Mouse (Mus musculus) CH12.LX (cell line): ENCODE results near the gene Atp8b5.

Experiments
- CHD2 ChIP-seq: IDR thresholded peaks from 2 replicates; pipeline ENCODE4 v1.6.1; 2011; ENCODE audit warnings: low read length, improper control_type of control experiment
- CTCF ChIP-seq, 2 experiments: IDR thresholded peaks in 1 of 2; conservative IDR thresholded peaks in 1 of 2; 2 replicates each; pipeline ENCODE4 v1.5.1; 2011 to 2012; ENCODE audit warnings: low read depth in 2 of 2, low read length in 2 of 2, improper control_type of control experiment in 1 of 2, inconsistent platforms in 1 of 2, mild to moderate bottlenecking in 1 of 2, moderate library complexity in 1 of 2
- EP300 ChIP-seq: IDR thresholded peaks from 2 replicates; pipeline ENCODE4 v1.6.1; 2011; ENCODE audit warnings: low read length, improper control_type of control experiment
- ETS1 ChIP-seq: conservative IDR thresholded peaks from 2 replicates; pipeline ENCODE4 v1.6.1; 2012; ENCODE audit warnings: low read depth, mild to moderate bottlenecking, inconsistent platforms, low read length, improper control_type of control experiment, moderate library complexity
- MAX ChIP-seq: IDR thresholded peaks from 2 replicates; pipeline ENCODE4 v1.6.1; 2011; ENCODE audit warnings: low read length, improper control_type of control experiment
- PAX5 ChIP-seq: IDR thresholded peaks from 2 replicates; pipeline ENCODE4 v1.6.1; 2012; ENCODE audit warnings: low read length, inconsistent platforms, mixed read lengths
- POLR2AphosphoS2 ChIP-seq: IDR thresholded peaks from 2 replicates; pipeline ENCODE4 v1.6.1; 2011; ENCODE audit warnings: low read depth, low read length, improper control_type of control experiment
- TCF12 ChIP-seq: IDR thresholded peaks from 2 replicates; pipeline ENCODE4 v1.6.1; 2014; ENCODE audit warnings: low read depth, mild to moderate bottlenecking, inconsistent platforms, low read length, improper control_type of control experiment
- UBTF ChIP-seq: IDR thresholded peaks from 2 replicates; pipeline ENCODE4 v1.6.1; 2012; ENCODE audit warnings: low read depth, mild to moderate bottlenecking, inconsistent platforms, low read length, improper control_type of control experiment, moderate library complexity
- USF1 ChIP-seq: IDR thresholded peaks from 2 replicates; pipeline ENCODE4 v1.6.1; 2014; ENCODE audit warnings: low read depth, mild to moderate bottlenecking, inconsistent platforms, low read length, improper control_type of control experiment
- ZMIZ1 ChIP-seq: IDR thresholded peaks from 2 replicates; pipeline ENCODE4 v1.6.1; 2012; ENCODE audit warnings: low read depth, mild to moderate bottlenecking, inconsistent platforms, low read length, improper control_type of control experiment

- TF ChIP-seq POLR2AphosphoS2 (no peak), USF1 (no peak), TCF12 (no peak), PAX5 (no peak), CTCF (conservative IDR thresholded peaks at IDR 0.05 in 1 of 2, IDR thresholded peaks at IDR 0.05 in 1 of 2; ENCODE audit: low read depth in 2 of 2, low read length in 2 of 2) (no peak), CHD2 (no peak), EP300 (no peak), UBTF (no peak), ZMIZ1 (no peak), ETS1 (no peak), MAX (no peak)
These were observed 132.6 kb downstream of the Atp8b5 start for GRCm38 (mm10) chr4:43399391-43400131.
